Comparison of ENCODE assay signal across 8 mouse cellular contexts in genomic region chr11:86587830-86588229, GRCm38 (mm10). TPM values are rescaled to one million over a fixed set of nuclear protein-coding genes. Genes with fewer than 3 reads are reported as not detected.
DNase-seq lines count a peak whose midpoint lies in the region; ATAC-seq and TF ChIP-seq lines count a peak whose summit lies in the region.

No protein-coding gene starts in this region.

- H3K27me3 ChIP-seq in heart, embryonic 15.5 days: no peaks in the 10 kb centered on the region
- H3K27me3 ChIP-seq in limb, embryonic 14.5 days (ENCODE audit: control insufficient read depth, insufficient read depth, low read length): no peaks in the 10 kb centered on the region
- no peaks in the 10 kb centered on the region for H3K27me3 ChIP-seq in forebrain, embryonic 11.5 days (ENCODE audit: control insufficient read depth, insufficient read depth, low read length)

- H3K4me1 ChIP-seq in heart, embryonic 15.5 days (replicated peaks): peaks cover 25% of the 10 kb centered on the region
- H3K4me1 ChIP-seq in limb, embryonic 14.5 days (ENCODE audit: control insufficient read depth, insufficient read depth, low read length): peaks cover 15% of the 10 kb centered on the region
- no peaks in the 10 kb centered on the region for H3K4me1 ChIP-seq in forebrain, embryonic 11.5 days (replicated peaks; ENCODE audit: control insufficient read depth, insufficient read depth, low read length)

- H3K27ac ChIP-seq in heart, embryonic 15.5 days: peak overlapping the region; percentile 93
- no peak overlapping the region for H3K27ac ChIP-seq in limb, embryonic 14.5 days (replicated peaks; ENCODE audit: low read depth, low read length)
- no peak overlapping the region for H3K27ac ChIP-seq in forebrain, embryonic 11.5 days (ENCODE audit: low read depth, low read length)

- intact Hi-C loops in heart, postnatal 14 days (cut with DNase I): no loop called here

- H3K4me2 ChIP-seq in heart, embryonic 15.5 days: peak overlapping the region; percentile 73
- peak overlapping the region; percentile 47; the same call in 1 of the 2 replicates for H3K4me2 ChIP-seq in limb, embryonic 14.5 days (replicated peaks; ENCODE audit: low read depth, low read length, severe bottlenecking)
- no peak overlapping the region for H3K4me2 ChIP-seq in forebrain, embryonic 11.5 days (ENCODE audit: low read depth, low read length, severe bottlenecking)

- no peaks in the 10 kb centered on the region for H3K9me3 ChIP-seq in heart, embryonic 15.5 days (replicated peaks)
- H3K9me3 ChIP-seq in limb, embryonic 14.5 days (ENCODE audit: control insufficient read depth, low read length): no peaks in the 10 kb centered on the region
- H3K9me3 ChIP-seq in forebrain, embryonic 11.5 days (ENCODE audit: control insufficient read depth, low read length): no peaks in the 10 kb centered on the region

- H3K9ac ChIP-seq in heart, embryonic 15.5 days: peak overlapping the region; percentile 81; the same call in 1 of the 2 replicates
- H3K9ac ChIP-seq in limb, embryonic 14.5 days (ENCODE audit: low read depth, low read length, severe bottlenecking): no peak overlapping the region
- H3K9ac ChIP-seq in forebrain, embryonic 11.5 days (ENCODE audit: low read length): no peak overlapping the region

- DNase-seq in heart, postnatal 14 days: no peak
- DNase-seq in 416B (ENCODE audit: low read depth) (peak; percentile 73), NIH3T3 (ENCODE audit: low read depth) (peak; percentile 52), MN1 (ENCODE audit: low spot score) (no peak)
- DNase-seq in limb, embryonic 14.5 days (ENCODE audit: low spot score): no peak
- DNase-seq in cerebellum, postnatal 14 days: no peak
- no peak for DNase-seq in forebrain, embryonic 11.5 days (ENCODE audit: low spot score)

- H3K36me3 ChIP-seq in heart, embryonic 15.5 days: no peaks in the 10 kb centered on the region
- peaks cover 2% of the 10 kb centered on the region; the same call in 1 of the 2 replicates for H3K36me3 ChIP-seq in limb, embryonic 14.5 days (ENCODE audit: control insufficient read depth, insufficient read depth, low read length)
- H3K36me3 ChIP-seq in forebrain, embryonic 11.5 days (ENCODE audit: control insufficient read depth, insufficient read depth, low read length): no peaks in the 10 kb centered on the region

- ATAC-seq in heart, embryonic 15.5 days (replicated peaks; ENCODE audit: insufficient number of reproducible peaks, insufficient read depth, low FRiP score, low read depth): no peak
- ATAC-seq in limb, embryonic 14.5 days (ENCODE audit: low FRiP score, low read depth): no peak
- no peak for ATAC-seq in forebrain, embryonic 11.5 days (replicated peaks; ENCODE audit: low FRiP score)

- 22% methylated on average over 7 of the region's 7 CpGs for WGBS in heart, embryonic 15.5 days
- 28% methylated on average over 7 of the region's 7 CpGs for WGBS in limb, embryonic 14.5 days
- 42% methylated on average over 7 of the region's 7 CpGs for WGBS in forebrain, embryonic 11.5 days

- peak overlapping the region; percentile 71; the same call in 1 of the 2 replicates for H3K4me3 ChIP-seq in heart, embryonic 15.5 days
- H3K4me3 ChIP-seq in limb, embryonic 14.5 days (replicated peaks; ENCODE audit: low read length): no peak overlapping the region
- H3K4me3 ChIP-seq in forebrain, embryonic 11.5 days (ENCODE audit: low read depth, low read length): no peak overlapping the region

- no peak for TF ChIP-seq POLR2A in limb, embryonic 14.5 days (IDR thresholded peaks at IDR 0.05; ENCODE audit: borderline replicate concordance, extremely low read depth, insufficient read depth, insufficient read length)

RNA-seq across cellular contexts. Expression of gene Tubd1, which starts 43.0 kb away (rescaled TPM):
- 11.7 and 13.1 TPM in 2 replicates for polyA plus RNA-seq in heart, embryonic 15.5 days (2015; fragmentation: Nextera tagmentation; extraction: Ambion mirVana)
- 1 to 10 TPM; 5.9 to 7.1 TPM for total RNA-seq in heart, postnatal 14 days (2021)
- 7.1 and 7.6 TPM in 2 replicates for polyA plus RNA-seq in limb, embryonic 14.5 days (2012; rRNA removed)
- 10.1 and 10.5 TPM in 2 replicates for polyA plus RNA-seq in limb, embryonic 14.5 days (2014; fragmentation: Nextera tagmentation; extraction: Ambion mirVana)
- 13.9 TPM in 2 replicates for polyA plus RNA-seq in forebrain, embryonic 11.5 days (2014; fragmentation: Nextera tagmentation; extraction: Ambion mirVana)

RNA-seq across cellular contexts. Expression of gene Rps6kb1, which starts 43.2 kb away (rescaled TPM):
- 38.4 and 44.1 TPM in 2 replicates for polyA plus RNA-seq in heart, embryonic 15.5 days (2015; fragmentation: Nextera tagmentation; extraction: Ambion mirVana)
- 10 to 100 TPM; 22.5 to 24.4 TPM for total RNA-seq in heart, postnatal 14 days (2021)
- 26.6 and 33.5 TPM in 2 replicates for polyA plus RNA-seq in limb, embryonic 14.5 days (2012; rRNA removed)
- polyA plus RNA-seq in limb, embryonic 14.5 days (2014; fragmentation: Nextera tagmentation; extraction: Ambion mirVana): 59.4 and 73.1 TPM in 2 replicates
- polyA plus RNA-seq in forebrain, embryonic 11.5 days (2014; fragmentation: Nextera tagmentation; extraction: Ambion mirVana): 62.2 and 66.4 TPM in 2 replicates

Comparison
In these comparisons a context has a peak if more than half of its experiments do, and no peak if none do; other contexts are left out.
1. DNase-seq: peak in 416B (single experiment) and NIH3T3 (single experiment); none in heart, postnatal 14 days (0 of 2), limb, embryonic 14.5 days (single experiment), cerebellum, postnatal 14 days (0 of 2), forebrain, embryonic 11.5 days (single experiment) and MN1 (single experiment).